Mouse (Mus musculus): ENCODE results near the gene Scrg1. TPM values are rescaled to one million over a fixed set of nuclear protein-coding genes. Genes with fewer than 3 reads are reported as not detected.
"Not testable (repeated sequence)": the region's sequence is repeated elsewhere in the genome, so short reads cannot be mapped to it uniquely, and the experiment has no call there.

Scrg1 gene
- total RNA-seq, 2 experiments from 2014 or later: not detected

DNA sequence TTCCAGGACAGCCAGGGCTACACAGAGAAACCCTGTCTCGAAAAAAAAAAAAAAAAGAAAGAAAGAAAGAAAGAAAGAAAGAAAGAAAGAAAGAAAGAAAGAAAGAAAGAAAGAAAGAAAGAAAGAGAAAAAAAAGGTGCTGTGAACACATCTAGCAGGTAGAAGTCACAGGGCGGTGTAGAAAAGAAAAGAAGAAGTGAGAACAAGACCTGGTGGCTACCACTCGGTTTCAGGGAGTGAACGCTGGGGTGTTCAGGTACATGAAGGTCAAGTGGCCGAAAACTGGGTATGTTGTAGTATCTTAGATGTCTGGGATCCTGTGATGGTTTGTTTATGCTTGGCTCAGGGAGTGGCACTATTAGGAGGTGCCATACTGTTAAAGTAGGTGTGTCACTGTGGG, 9.8 kb upstream of the Scrg1 start:
- intact Hi-C loops (cut with DNase I; ENCODE audit: low total_unique reads); DNase-seq: not testable (repeated sequence)

DNA sequence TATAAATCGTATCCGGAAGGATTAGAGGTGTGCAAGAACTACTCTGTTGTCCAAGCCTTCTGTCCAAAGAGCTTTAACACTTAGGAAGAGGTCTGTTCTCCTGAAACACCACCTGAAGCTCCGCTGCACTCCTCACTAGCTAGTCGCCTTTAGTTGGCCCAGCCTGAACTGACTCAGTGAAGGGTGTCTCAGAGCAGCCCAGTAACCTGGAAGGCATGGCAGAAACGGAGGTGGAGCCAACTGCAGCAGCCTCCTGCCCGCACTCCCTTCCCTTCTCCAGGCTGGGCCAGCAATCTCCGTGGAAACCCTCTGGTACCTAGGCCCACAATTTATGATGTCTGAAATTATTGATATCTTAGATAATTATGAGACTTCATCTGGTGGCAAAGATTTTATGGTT, 5.0 kb upstream of the Scrg1 start:
- no peak for DNase-seq
- intact Hi-C loops (cut with DNase I; ENCODE audit: low total_unique reads): no loop called here

DNA sequence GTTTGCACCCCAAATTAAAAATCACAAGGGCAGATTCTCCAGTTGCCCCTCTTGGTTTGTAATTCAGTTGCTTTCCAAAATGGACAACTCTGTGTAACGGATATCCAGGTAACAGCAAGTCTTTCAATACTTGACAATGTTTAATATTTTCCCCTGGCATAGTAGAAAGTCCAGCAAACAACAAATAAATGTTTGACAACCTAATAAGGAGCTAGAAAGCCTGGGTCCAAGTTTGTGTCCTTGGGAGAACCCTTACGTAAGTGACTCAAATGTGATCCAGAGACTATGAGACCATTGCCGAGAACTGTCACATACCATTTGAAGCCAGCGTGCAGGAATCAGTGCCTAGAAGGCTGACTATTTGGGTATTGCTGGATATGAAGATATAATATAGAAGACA, 3.8 kb upstream of the Scrg1 start:
- no peak for DNase-seq

DNA sequence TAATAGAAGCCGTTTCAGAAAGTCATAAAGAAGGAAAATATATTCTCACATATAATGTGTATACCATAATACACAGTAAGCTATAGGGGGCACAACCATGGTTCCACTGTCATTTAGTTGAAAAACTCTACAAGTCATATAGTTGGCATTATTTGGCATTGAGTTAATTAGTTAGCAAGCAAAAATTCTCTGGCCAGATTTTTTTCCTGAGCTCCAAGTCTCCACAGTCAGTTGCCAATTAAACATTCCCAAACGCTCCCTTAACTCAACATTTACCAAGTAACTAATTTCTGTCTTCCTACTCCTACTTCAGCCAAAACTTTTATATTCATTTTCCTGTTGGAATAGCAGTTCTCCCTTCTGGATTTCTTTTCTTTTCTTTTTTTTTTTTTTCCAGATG, 2.4 kb upstream of the Scrg1 start:
- intact Hi-C loops (cut with DNase I; ENCODE audit: low total_unique reads): no loop called here
- no peak for DNase-seq

More for the DNA sequence above, 3.8 kb upstream of the Scrg1 start:
- intact Hi-C loops (cut with DNase I; ENCODE audit: low total_unique reads): no loop called here

DNA sequence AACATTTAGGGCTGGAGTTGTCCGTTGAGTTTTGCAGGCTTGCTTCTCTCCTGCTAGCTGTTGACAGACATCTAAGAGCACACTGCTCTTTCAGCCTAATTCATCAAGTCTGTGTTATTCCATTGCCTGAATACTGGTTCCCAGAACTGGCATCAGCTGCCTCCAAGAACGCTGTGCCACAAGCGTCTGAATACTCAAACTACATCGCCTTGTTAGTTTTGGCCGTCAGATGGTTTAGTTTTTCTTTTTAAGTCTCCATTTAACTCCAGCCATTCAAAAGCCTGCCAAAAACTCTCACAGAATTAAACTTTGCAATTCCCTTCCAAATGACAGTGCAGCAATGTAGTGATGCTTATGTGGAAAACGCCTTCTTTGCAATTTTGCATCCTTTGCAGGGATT, 1.4 kb downstream of the Scrg1 start:
- intact Hi-C loops (cut with DNase I; ENCODE audit: low total_unique reads): no loop called here

DNA sequence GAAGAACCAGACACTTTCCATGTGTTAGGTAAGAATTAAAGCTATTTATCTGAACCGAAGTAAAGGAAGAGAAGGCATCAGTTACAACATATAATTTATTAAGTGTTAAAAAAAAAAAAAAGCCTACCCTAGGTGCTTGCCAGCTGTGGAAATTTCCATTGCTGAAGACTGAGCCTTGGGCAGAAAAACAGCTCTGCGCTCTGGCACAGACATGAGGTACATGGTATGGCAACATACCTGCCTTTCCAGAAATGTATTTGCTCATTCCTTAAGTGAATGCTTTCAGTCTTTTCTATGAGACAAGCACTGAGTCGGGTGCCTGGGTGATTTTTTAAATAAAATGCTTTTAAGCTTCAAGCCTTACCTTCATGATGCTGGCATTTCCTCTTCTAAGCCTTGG, 2.2 kb downstream of the Scrg1 start:
- DNase-seq: no peak
- intact Hi-C loops (cut with DNase I; ENCODE audit: low total_unique reads): no loop called here

More for the DNA sequence above, 1.4 kb downstream of the Scrg1 start:
- DNase-seq: no peak

DNA sequence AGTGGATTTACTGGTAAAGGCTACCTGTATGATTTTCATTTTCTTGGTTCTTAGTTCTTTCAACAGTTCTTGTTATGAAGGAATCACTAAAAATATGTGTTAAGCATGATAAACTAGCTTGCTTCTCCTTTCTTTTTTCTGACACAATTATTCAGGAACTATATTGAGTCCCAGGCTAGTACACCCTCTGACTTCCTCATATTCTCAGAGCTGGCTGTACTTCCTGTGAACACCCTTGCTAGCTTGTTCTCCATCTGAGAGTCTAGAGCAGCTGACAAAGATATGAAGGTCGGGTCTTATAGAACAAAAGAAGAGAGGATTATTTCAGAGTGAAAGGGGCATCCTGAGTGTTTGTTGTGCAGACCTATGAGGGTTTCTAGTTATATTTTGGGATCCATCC, 7.1 kb downstream of the Scrg1 start:
- DNase-seq: no peak
- intact Hi-C loops (cut with DNase I; ENCODE audit: low total_unique reads): no loop called here

DNA sequence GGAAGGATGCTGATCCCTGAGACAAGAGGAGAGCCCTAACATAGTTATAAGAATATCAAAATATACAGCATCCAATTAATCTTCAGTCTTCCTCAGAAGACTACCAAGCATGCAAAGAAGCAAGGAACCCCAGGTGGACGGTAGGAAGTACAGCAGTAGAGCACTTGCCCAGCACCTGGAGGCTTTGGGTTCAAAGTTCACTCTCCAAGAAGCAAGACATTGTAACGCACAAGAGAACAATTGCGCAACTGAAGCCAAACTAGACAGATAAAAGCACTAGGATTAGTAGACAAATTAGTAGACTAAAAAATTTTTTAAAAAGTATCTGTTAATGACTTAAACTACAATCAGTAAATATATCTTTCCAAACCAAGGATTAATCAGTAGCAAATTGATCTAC, 8.0 kb downstream of the Scrg1 start:
- intact Hi-C loops (cut with DNase I; ENCODE audit: low total_unique reads): no loop called here
- DNase-seq: no peak

DNA sequence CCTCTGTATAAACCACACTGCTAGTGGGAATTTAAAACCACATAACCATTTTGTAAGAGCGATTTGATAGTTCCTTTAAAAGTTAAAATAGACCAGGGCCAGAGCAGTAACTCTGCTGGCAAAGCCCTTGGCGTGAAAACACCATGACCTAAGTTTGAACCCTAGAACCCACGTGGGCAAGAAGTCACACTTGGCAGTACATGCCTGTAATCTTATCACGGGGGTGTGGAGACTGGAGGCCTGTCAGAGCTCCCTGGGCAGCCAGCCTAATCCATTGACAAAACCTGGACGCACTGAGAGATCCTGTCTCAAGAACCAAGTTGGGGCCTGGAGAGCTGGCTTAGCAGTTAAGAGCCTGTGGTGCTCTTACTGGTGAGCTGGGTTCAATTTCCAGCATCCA, 12.9 kb downstream of the Scrg1 start:
- intact Hi-C loops (cut with DNase I; ENCODE audit: low total_unique reads): no loop called here

DNA sequence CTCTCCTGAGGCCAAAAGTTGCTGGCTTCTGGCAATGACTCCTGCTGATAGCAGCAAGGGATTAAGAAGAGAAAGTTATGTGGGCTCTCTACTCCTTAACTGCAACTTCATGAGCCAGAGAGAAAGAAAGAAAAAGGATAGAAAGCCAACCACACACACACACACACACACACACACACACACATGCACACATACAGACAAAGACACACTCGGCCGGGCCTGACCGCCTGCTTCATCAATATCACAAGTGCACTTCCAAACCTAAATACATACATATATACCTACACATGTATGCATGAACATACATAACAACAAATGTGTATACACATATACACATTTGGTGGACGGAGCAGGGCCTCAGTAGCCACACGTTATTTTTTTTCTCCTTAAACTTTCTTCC, 15.1 kb downstream of the Scrg1 start:
- DNase-seq: no peak
- intact Hi-C loops (cut with DNase I; ENCODE audit: low total_unique reads): no loop called here

More for the DNA sequence above, 12.9 kb downstream of the Scrg1 start:
- DNase-seq: peak; percentile 85

DNA sequence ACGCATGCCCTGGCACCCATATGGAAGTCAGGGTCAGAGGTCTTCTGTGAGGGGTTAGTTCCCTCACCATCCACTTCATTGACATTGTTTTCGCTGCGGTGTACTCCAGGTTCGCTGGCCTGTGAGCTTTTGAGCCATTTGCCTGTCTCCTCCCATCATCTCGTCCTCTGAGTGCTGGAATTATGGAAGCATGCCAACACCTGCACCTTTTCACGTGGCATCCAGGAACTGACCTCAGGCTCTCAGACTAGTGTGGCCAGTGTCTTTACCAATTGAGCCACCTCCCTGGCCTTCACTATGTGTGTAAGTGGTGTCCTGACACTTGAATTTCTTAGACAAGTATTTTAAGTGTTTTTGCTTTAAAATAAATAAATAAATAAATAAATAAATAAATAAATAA, 18.0 kb downstream of the Scrg1 start:
- intact Hi-C loops (cut with DNase I; ENCODE audit: low total_unique reads): no loop called here
- no peak for DNase-seq

DNA sequence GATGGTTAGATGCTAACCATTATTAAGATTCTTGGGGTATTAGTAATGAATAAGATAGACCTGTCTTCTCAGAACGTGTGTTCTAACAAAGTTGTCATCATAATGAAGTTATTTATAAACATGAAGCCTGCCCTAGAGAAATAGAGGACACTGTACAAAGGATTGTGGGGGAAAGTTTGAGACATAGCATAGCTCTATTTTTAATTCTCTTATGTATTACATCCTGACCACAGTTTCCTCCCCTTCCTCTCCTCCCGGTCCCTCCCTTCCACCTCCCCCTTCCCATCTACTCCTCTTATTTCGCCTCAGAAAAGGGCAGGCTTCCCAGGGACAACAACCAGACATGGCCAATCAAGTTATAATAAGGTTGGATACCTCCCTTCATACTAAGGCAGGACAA, 22.7 kb downstream of the Scrg1 start:
- intact Hi-C loops (cut with DNase I; ENCODE audit: low total_unique reads): no loop called here
- DNase-seq: no peak

DNA sequence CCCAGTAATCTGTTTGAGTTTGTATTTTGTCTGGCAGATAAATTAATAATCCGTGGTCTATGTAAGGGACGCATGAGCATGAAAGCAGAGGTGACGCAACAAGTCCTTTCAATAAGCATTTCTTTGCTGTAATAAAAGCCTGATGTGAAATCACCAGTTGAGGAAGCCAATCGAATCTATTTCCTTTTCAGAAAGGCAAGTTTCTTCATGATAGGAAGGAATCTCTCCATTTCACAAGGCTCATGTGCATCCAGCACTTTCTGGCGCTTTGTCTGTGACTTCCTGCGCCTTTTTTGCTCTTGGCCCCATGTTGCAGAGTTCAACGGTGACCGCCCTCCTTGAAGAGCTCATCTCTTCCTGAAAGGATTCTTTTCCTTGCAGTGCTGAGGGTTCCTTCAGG, 24.0 kb downstream of the Scrg1 start:
- DNase-seq: no peak
- intact Hi-C loops (cut with DNase I; ENCODE audit: low total_unique reads): no loop called here

DNA sequence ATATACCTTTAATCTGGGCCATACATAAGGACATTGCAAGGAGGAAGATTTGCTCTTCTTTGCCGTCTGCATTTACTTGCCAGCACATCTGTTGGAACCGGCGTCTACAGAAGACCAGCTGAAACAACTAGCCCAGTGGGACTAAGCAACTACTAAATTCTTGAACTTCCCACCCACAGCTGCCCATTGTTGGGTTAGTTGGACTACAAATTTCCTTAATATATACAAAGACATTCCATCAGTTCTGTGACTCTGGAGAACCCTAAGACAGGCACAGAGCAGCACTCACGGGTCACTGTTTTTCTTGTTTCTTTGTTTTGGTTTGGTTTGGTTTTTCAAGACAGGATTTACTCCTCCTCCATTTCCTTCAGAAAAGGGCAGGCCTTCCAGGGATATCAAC, 24.9 kb downstream of the Scrg1 start:
- DNase-seq: no peak
- intact Hi-C loops (cut with DNase I; ENCODE audit: low total_unique reads): no loop called here

DNA sequence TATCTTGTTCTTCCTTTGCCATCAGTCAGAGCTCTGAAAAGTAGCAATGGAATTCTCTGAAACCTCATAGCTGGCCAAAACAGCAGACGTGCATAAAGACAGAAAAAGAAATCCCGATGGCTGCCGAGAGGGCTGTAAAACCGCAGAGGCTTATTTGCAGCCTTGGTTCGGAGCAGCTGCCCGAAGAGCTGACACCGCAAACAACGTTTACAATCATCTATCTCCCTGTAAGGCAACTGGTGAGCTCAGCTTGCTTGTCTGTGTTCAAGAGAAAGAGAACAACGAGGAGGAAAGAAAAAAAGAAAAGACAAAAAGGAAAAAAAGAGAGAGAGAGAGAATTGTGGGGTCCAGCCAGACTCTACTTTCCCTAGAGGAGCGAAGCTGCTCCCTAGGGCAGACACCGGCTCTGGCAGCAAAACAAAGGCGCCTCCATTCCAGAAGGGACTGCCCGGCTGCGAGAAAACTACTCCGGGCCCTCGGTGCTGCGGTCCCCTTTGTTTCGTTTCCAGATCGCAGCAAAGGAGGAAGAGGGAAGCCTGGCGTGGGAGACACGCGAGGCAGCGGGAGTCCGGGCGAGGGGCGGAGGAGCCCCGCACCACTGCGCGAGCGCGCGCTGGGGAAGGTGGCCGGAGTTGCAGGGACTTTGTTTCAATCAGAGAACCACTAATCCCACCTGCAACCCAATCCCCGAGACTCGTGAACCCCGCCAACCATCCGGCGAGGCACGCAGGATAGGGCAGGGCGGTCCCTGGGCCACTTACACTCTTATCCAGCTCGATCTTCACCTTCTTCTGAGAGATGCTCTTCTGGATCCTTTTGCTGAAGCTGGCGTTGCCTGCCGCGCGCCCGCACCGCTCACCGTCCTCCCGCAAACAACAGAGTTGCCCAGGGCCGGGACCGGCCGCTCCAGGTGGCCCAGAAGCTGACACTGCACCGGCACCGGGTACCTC, 31.0 kb downstream of the Scrg1 start:
- DNase-seq: peak; percentile 53
- intact Hi-C loops (cut with DNase I; ENCODE audit: low total_unique reads): no loop called here

DNA sequence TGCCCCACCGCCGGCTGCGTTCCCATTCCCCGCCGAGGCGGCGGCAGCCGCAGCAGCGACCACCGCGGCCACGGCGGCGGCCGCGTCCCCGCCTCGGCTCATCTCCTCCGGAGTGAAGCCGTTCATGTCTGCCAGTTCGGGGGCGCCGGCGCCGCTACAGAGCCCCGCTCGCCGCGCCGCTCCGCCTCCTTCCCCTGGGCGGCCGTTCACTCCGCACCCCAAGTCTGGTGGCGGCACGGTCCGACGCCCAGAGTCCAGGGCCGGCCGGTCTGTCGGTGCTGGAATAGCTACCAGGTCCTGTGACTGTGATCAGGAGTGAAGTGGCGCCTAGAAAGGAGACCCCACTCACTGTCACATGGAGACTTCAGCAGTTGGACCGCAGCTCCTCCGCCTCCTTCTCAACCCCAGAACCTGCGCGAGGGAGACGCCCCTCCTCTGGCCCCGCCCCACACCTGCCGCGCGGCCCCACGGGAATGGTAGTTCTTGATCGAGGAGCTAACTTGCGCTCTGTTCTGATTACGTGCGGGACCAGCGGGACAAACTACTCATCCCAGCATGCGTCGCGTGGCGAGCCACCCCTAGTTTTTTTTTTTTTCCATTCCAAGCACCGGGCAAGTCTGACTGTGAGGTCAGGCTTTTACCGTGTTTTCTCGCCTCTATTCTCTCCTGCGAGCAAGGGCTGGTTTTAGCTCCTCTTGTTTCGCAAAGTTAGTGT, 31.9 kb downstream of the Scrg1 start, which contains the start of gene Sap30:
Gene Sap30 (minus strand): TSS at position 420 of the 715 bp plus-strand sequence.
- intact Hi-C loops (cut with DNase I; ENCODE audit: low total_unique reads): no loop called here
- peak; percentile 98 for DNase-seq

DNA sequence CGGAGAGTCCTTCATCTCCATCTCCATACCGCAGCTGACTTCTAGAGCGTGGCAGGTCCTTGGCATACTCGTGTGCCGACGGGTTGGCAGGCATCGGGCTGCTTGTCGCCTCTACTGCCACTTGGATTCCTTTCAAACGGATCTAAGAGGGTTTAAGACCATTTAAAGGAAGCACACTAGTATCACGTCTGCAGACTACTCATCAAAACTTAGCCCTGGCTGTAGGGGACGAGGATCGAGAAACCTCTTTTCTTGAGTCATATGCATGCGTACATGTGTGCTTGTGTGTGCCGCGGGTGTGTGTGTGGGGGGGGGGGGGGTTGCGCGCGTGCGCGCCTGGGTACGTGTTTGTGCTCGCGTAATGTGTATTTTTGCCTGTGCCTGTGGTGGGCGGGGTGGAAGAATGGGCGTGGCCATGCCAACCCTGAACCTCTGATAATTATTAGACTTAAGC, 32.6 kb downstream of the Scrg1 start:
- peak; percentile 47 for DNase-seq
- intact Hi-C loops (cut with DNase I; ENCODE audit: low total_unique reads): no loop called here

DNA sequence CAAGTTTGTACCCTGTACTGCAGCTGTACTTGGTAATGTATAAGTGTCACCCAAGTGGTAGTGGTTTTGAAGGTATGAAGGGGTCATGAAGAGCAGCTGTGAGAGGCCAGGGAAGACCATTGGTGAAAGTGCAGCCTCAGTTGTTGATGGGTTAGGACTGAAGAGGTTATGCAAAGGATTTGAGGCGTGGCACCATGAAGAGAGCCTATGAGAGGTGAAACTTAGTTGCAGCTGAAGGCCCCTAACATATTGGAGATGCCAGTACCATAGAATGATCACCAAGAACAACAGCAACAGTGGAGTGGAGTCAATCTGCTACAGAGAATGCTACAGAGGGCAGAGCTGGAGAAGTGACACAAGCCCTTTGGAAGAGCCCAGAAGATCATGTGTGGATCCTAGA, 33.6 kb downstream of the Scrg1 start:
- intact Hi-C loops (cut with DNase I; ENCODE audit: low total_unique reads): no loop called here
- DNase-seq: no peak

DNA sequence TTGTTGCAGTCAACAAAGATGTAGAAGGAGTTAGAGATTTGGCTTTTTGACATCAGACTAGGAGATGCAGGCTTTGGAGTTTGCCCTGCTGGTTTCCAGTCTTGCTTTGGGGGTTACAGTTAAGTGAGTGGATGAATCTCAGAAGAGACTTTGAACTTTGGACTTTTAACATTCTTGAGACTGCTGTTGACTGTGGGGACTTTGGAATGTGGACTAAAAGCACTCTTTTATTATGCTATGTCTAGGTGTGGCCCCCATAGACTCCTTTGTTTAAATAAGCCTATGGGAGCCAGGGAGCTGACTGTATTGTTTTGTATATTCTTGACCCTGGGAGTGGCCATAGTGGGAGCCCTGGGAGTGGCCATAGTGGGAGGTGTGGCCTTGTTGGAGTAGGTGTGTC, 34.2 kb downstream of the Scrg1 start:
- DNase-seq: no peak
- intact Hi-C loops (cut with DNase I; ENCODE audit: low total_unique reads): no loop called here

DNA sequence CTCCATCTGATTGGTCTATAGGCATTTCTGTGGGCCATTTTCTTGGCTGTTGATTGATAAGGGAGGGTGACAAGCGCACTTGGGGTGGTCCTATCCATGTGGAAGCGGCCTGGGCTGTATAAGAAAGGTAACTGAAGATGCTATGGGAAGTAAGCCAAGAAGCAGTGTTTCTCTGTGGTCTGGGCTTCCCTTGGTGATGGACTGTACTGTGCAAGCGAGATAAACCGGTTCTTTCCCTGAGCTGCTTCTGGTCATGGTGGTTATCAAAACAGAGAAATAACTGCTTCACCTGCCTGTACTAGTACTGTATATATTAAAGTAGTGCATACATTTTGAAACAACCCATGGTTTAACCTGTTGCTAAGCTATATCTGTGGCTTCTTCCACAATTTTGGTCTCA, 36.1 kb downstream of the Scrg1 start:
- intact Hi-C loops (cut with DNase I; ENCODE audit: low total_unique reads): no loop called here
- no peak for DNase-seq

DNA sequence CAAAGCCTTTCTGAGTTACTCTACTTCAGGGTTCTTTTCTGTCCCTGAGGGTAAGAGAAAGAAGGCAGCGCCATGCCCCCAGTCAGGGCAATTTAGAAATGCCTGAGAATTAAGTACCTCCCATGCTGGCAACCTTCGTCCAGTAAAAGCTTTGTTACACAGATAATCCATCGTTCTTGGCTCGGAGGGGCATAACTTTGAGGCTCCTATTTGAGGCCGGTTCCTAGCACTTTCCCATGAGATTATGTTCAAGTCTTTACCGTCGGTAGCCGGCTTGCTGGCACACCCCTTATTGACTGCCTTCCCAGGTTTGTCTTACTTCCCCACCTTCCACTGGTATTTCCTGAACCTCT, 42.7 kb downstream of the Scrg1 start:
- DNase-seq: no peak

More for the DNA sequence above, 42.7 kb downstream of the Scrg1 start:
- intact Hi-C loops (cut with DNase I; ENCODE audit: low total_unique reads): no loop called here
